Mouse (Mus musculus) neural tube, embryonic 14.5 days (tissue): ENCODE results near the gene Mt3. TPM values are rescaled to one million over a fixed set of nuclear protein-coding genes. Genes with fewer than 3 reads are reported as not detected.
"Not testable (repeated sequence)": the region's sequence is repeated elsewhere in the genome, so short reads cannot be mapped to it uniquely, and the experiment has no call there.

Source experiments
- ATAC-seq: fragments of 200-750 bp; cut with Nextera tagmentation; 2 replicates; pipeline ENCODE4 v1.8.0; 2017; ENCODE audit warnings: low read depth, mild to moderate bottlenecking, moderate TSS enrichment, moderate library complexity
- H3K27ac ChIP-seq: fragments of 300-500 bp; sonication (generic); 2 replicates; pipeline ENCODE4 v1.5.1; 2014; ENCODE audit warnings: low read depth, mild to moderate bottlenecking, control low read depth, low read length, moderate library complexity, mixed read lengths
- H3K27me3 ChIP-seq: fragments of 300-500 bp; sonication (generic); 2 replicates; pipeline ENCODE4 v1.6.1; 2014; ENCODE audit warnings: low read length; ENCODE audit not compliant: control insufficient read depth, insufficient read depth
- H3K36me3 ChIP-seq: fragments of 300-500 bp; sonication (generic); 2 replicates; pipeline ENCODE4 v1.6.1; 2014; ENCODE audit warnings: low read length, mixed read lengths; ENCODE audit not compliant: control insufficient read depth, insufficient read depth
- H3K4me1 ChIP-seq: fragments of 300-500 bp; sonication (generic); 2 replicates; pipeline ENCODE4 v1.6.1; 2014; ENCODE audit warnings: low read length; ENCODE audit not compliant: control insufficient read depth, insufficient read depth
- H3K4me2 ChIP-seq: fragments of 300-500 bp; sonication (generic); 2 replicates; pipeline ENCODE4 v1.6.1; 2014; ENCODE audit warnings: mild to moderate bottlenecking, low read depth, low read length, control low read depth
- H3K4me3 ChIP-seq: fragments of 300-500 bp; sonication (generic); 2 replicates; pipeline ENCODE4 v1.5.1; 2014; ENCODE audit warnings: low read depth, low read length, control low read depth, mixed read lengths
- H3K9ac ChIP-seq: fragments of 300-500 bp; sonication (generic); replicated peaks from 2 replicates; pipeline ENCODE4 v1.6.1; 2014; ENCODE audit warnings: low read depth, mild to moderate bottlenecking, control low read depth, low read length, mixed read lengths
- H3K9me3 ChIP-seq: fragments of 300-500 bp; sonication (generic); 2 replicates; pipeline ENCODE4 v1.6.1; 2016; ENCODE audit warnings: low read length; ENCODE audit not compliant: control insufficient read depth
- WGBS: fragments of 180-500 bp; shearing (Covaris S2); extraction: QIAGEN DNeasy Blood & Tissue Kit; methylation state at CpG from one replicate; pipeline ENCODE4 v1.1.7; 2014; 5-methylcytosine and 5-hydroxymethylcytosine counted together
- polyA plus RNA-seq: library from polyadenylated mRNA; unstranded; fragments of >200 nt; fragmentation: Nextera tagmentation; extraction: Ambion mirVana; gene quantifications from 2 replicates; pipeline ENCODE4 v1.2.1, GENCODE M21; 2014

The Mt3 gene
- polyA plus RNA-seq, 1 experiment from 2014 or later: 295 TPM

DNA sequence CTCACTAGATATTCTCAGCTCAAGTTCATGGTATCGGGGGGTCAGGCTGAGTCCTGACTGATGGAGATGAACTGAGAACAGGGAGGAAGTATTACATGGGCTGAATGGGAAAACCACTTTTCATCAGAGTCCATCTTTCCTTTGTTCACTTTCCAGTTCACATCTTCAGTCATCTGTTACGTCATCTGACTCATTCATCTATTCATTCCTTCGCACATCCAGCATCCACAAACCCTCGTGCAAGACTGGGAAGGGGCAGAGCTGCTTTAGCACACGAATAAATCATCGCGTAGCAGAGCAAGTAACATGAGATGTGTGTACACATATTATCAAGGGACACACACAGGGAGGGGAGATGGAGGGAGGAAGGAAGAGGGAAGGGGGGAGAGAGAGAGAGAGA lies 16.2 kb upstream of the Mt3 start:
- Histone ChIP-seq H3K9ac (no peak overlapping the region), H3K4me1 (no peaks in the 10 kb centered on the region), H3K4me3 (no peak overlapping the region), H3K27me3 (no peaks in the 10 kb centered on the region), H3K27ac (no peak overlapping the region), H3K36me3 (no peaks in the 10 kb centered on the region), H3K9me3 (no peaks in the 10 kb centered on the region), H3K4me2 (no peak overlapping the region)
- ATAC-seq: no peak
- 77% methylated on average over 7 of the region's 7 CpGs for WGBS

DNA sequence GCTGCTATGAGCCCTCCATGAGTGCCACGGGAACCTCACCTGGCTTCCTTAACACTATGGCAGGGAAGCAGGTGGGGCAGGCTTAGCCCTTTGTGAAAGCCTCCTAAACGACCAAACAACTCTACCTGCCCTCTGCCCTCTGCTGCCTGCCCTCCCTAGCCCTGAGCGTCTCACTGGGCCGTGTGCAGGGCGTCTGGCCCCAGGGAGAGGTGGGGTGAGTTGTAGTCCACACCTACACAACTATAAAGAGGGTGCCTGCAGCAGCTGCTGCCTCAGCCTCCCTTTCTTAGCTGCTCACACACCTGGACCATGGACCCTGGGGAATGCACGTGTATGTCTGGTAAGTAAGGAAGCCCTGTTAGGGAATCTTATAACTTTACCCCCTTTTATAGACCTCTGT lies 15.5 kb upstream of the Mt3 start, which contains the start of gene Mt4:
Gene Mt4 (plus strand): TSS at position 265 of the 400 bp plus-strand sequence.
- H3K4me2 ChIP-seq: no peak within 1 kb of the TSS
- no peak for ATAC-seq
- H3K4me1 ChIP-seq: no peaks in the 10 kb centered on the region
- no peaks in the 10 kb centered on the region for H3K36me3 ChIP-seq
- no peak within 1 kb of the TSS for H3K4me3 ChIP-seq
- 65% methylated on average over 6 of the region's 6 CpGs for WGBS
- H3K27ac ChIP-seq: no peak within 1 kb of the TSS
- no peaks in the 10 kb centered on the region for H3K27me3 ChIP-seq
- H3K9ac ChIP-seq: no peak within 1 kb of the TSS
- H3K9me3 ChIP-seq: no peaks in the 10 kb centered on the region

DNA sequence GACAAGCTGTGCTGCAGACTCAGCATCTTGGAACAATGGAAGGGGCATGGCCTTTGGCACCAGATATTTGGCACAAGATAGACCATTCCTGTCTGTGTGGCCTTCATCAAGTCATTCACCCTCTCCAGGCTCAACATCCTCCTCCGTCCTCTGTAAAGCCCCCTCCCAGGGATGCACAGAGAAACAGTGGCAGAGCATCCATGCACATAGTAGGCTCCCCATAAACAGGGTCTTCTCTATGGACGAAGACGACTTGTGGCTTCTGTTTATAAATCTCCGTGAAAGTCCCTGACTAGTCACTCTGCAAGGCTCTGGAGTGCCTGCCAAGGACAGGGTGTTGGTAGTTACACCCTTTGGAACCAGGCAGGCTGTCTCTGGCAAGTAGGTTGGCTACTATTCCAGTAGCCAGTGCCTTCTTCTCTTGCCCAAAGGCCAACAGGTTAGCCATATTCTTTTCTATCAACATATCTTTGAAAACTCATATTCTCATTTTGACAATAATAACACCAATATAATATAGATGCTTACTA lies 12.1 kb upstream of the Mt3 start:
- Histone ChIP-seq H3K27ac (no peak overlapping the region), H3K4me1 (no peaks in the 10 kb centered on the region), H3K9me3 (no peaks in the 10 kb centered on the region), H3K4me2 (no peak overlapping the region), H3K4me3 (no peak overlapping the region), H3K9ac (no peak overlapping the region), H3K36me3 (no peaks in the 10 kb centered on the region), H3K27me3 (no peaks in the 10 kb centered on the region)
- 89% methylated on average over 4 of the region's 4 CpGs for WGBS
- no peak for ATAC-seq

DNA sequence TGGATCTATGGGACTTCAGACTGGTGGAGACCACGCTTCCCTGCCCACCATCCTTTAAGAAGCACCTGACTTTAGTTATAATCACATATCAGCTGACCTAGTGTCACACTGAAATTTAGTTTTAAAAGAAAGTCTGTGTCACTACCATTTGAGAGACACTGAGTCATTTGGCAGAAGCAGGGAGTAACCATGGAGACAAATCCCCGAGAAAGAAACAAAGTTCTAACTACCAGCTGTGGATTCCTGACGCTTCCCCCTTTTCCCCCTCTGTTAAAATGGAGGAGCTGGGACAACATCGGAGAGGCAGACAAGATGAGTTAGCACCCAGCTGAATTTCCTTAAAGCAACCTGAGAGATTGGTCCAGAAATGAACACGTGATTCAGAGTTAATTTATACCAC lies 4.2 kb upstream of the Mt3 start:
- Histone ChIP-seq H3K9me3 (no peaks in the 10 kb centered on the region), H3K4me2 (no peak overlapping the region), H3K4me1 (peaks cover 5% of the 10 kb centered on the region; the same call in 1 of the 2 replicates), H3K27ac (no peak overlapping the region), H3K27me3 (no peaks in the 10 kb centered on the region), H3K9ac (no peak overlapping the region), H3K36me3 (no peaks in the 10 kb centered on the region), H3K4me3 (no peak overlapping the region)
- 47% methylated on average over 5 of the region's 5 CpGs for WGBS
- ATAC-seq: no peak

DNA sequence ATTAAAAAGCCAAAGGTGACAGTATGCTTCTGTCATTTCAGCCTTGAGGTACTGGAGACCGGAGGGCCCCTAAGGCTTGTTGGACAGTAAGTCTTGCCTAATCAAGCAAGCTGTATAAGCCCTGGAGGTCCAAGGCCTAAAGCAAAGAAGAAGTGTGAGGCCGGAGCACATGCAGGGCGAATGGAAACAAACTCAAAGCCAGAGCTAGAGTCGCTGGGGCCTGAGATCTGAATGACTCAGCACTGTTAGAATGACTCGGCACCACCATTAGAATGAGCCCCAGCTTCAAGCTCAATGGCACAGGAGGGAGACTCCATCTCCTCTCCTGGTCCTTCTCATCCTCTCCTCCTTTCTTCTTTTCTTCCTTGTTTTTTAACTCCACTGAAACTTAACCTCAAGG lies 1.5 kb upstream of the Mt3 start:
- no peaks in the 10 kb centered on the region for H3K36me3 ChIP-seq
- WGBS: 83% methylated on average over 5 of the region's 5 CpGs
- no peak overlapping the region for H3K9ac ChIP-seq
- no peak overlapping the region for H3K4me2 ChIP-seq
- no peak for ATAC-seq
- no peaks in the 10 kb centered on the region for H3K27me3 ChIP-seq
- no peaks in the 10 kb centered on the region for H3K9me3 ChIP-seq
- H3K4me3 ChIP-seq: no peak overlapping the region
- peaks cover 5% of the 10 kb centered on the region; the same call in 1 of the 2 replicates for H3K4me1 ChIP-seq
- H3K27ac ChIP-seq: no peak overlapping the region

DNA sequence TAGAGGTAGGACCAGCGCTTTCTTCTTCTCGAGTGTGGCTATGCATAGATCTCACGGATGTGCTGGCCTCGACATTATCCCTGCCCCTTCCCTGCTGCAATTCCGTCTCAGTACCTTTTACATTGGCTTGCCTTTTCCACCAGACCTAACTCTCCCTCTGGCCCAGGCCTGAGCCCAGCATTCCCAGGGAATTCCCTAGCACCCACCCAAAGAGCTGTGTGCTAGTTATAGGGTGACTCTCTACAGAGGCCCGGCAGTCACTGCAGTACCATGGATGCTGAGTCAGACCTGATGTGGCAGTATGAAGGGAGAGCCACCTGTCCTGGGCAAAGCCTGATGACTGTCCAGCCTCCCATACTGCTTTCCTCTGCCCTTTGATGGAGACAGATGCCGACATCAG lies 1.0 kb downstream of the Mt3 start:
- Histone ChIP-seq H3K27me3 (no peaks in the 10 kb centered on the region), H3K9me3 (no peaks in the 10 kb centered on the region), H3K4me3 (peak overlapping the region; percentile 43), H3K9ac (peak overlapping the region; percentile 57; the same call in 1 of the 2 replicates), H3K4me2 (peak overlapping the region; percentile 79), H3K4me1 (peaks cover 5% of the 10 kb centered on the region; the same call in 1 of the 2 replicates), H3K27ac (peak overlapping the region; percentile 55), H3K36me3 (no peaks in the 10 kb centered on the region)
- 17% methylated on average over 7 of the region's 7 CpGs for WGBS
- peak; percentile 28; the same call in 1 of the 2 replicates for ATAC-seq

DNA sequence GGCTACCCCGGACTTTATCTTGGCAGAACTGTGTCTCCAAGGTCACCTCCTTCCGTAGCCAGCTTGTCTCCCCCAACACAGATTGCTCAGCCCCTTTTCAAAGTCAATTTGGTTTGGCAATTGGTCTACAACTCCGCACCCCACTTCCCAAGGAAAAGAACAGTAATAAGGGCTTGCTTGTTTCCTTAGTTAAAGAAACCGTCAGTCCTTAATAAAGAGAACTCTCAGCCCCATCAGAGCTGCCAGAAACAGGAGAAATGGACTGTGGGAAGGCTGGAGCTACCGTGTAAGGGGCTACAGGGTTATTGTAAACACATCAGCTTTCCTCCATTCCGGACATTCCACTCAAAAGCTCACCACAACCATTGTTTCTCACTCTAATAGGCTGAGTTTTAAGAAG lies 2.1 kb downstream of the Mt3 start:
- no peak overlapping the region for H3K4me2 ChIP-seq
- 37% methylated on average over 6 of the region's 6 CpGs for WGBS
- H3K9ac ChIP-seq: no peak overlapping the region

DNA sequence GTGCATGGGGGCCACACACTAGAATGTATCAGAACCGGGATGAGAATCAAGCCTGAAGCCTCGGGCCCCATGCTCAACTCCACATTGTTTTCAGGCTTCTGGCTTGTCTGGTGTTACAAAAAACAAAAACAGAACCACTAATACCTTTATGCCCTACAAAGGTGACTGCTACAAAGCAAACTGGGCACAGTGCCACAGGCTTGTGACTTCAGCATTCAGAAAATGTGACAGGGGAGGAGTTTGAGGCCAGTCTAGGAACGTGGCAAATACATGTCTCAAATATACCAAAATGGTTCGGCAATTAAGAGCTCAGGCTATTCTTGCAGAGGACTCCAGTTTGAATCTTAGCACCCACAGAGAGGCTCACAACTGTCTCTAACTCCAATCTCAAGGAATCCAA lies 3.7 kb downstream of the Mt3 start:
- H3K36me3 ChIP-seq: no peaks in the 10 kb centered on the region
- no peak overlapping the region for H3K4me3 ChIP-seq
- H3K4me1 ChIP-seq: peaks cover 5% of the 10 kb centered on the region; the same call in 1 of the 2 replicates
- no peak overlapping the region for H3K4me2 ChIP-seq
- no peak overlapping the region for H3K27ac ChIP-seq
- H3K9me3 ChIP-seq: no peaks in the 10 kb centered on the region
- no peak for ATAC-seq
- WGBS: 81% methylated on average over 4 of the region's 4 CpGs
- H3K27me3 ChIP-seq: no peaks in the 10 kb centered on the region
- H3K9ac ChIP-seq: no peak overlapping the region

More for the DNA sequence above, 2.1 kb downstream of the Mt3 start:
- peaks cover 5% of the 10 kb centered on the region; the same call in 1 of the 2 replicates for H3K4me1 ChIP-seq
- no peak for ATAC-seq
- H3K27ac ChIP-seq: no peak overlapping the region; the same call in 1 of the 2 replicates
- H3K36me3 ChIP-seq: no peaks in the 10 kb centered on the region
- no peak overlapping the region for H3K4me3 ChIP-seq
- no peaks in the 10 kb centered on the region for H3K9me3 ChIP-seq
- H3K27me3 ChIP-seq: no peaks in the 10 kb centered on the region

DNA sequence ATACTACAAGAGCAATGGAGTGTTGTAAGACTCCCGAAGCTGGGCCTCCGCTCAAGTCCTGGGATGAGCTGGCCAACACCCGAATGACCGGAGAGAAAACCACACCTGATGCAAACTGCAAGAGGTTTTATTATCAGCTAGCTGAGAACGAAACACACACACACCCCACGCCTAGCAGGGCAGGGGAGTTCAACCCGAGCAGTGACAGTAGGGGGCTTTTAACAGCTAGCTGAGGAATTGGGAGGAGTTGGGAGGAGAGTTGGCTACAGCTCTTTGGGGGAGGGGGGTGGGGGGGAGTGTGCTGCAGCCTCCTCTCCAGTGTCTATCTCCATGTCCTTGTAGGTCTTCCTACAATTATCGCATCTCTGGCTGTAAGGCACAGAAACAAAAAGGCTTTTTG lies 13.4 kb downstream of the Mt3 start:
- 71% methylated on average over 8 of the region's 8 CpGs for WGBS
- not testable (repeated sequence) for H3K4me1 ChIP-seq, H3K36me3 ChIP-seq, H3K27me3 ChIP-seq, H3K9ac ChIP-seq, H3K9me3 ChIP-seq, ATAC-seq, H3K4me3 ChIP-seq, H3K27ac ChIP-seq, H3K4me2 ChIP-seq
